Mouse (Mus musculus) lung, postnatal 0 days (tissue): ENCODE data around the gene Rap1gap2.

ENCODE experiments used
- CTCF ChIP-seq: IDR thresholded peaks from 2 replicates; pipeline ENCODE4 v1.5.1; 2016; ENCODE audit warnings: antibody characterized with exemption, mild to moderate bottlenecking
- EP300 ChIP-seq: IDR thresholded peaks from 2 replicates; pipeline ENCODE4 v1.6.1; 2016; ENCODE audit warnings: antibody characterized with exemption, mild to moderate bottlenecking, control low read depth

GRCm38 (mm10) chr11:74443924-74444256 lies 166.8 kb downstream of the Rap1gap2 start:
- no peak for TF ChIP-seq CTCF
- TF ChIP-seq EP300 = no peak
